Mouse (Mus musculus) G1E (cell line): ENCODE results near the gene Trpv5. TPM values are rescaled to one million over a fixed set of nuclear protein-coding genes. Genes with fewer than 3 reads are reported as not detected.

ENCODE experiments used
- ATAC-seq: 2 replicates; pipeline ENCODE4 v1.8.0; 2016; ENCODE audit warnings: mild to moderate bottlenecking; ENCODE audit not compliant: insufficient number of reproducible peaks, poor library complexity, low FRiP score, severe bottlenecking; ENCODE audit errors: extremely low read depth
- DNase-seq: peaks from one replicate; pipeline ENCODE4 v3.0.0; 2012; ENCODE audit warnings: low spot score
- H3K27me3 ChIP-seq: 2 replicates; pipeline ENCODE4 v1.6.1; 2012; ENCODE audit warnings: mild to moderate bottlenecking, low read length, inconsistent platforms; ENCODE audit not compliant: insufficient read depth
- H3K36me3 ChIP-seq: replicated peaks from 2 replicates; pipeline ENCODE3; 2012; ENCODE audit warnings: mild to moderate bottlenecking, inconsistent platforms
- H3K4me1 ChIP-seq: 2 replicates; pipeline ENCODE4 v1.6.1; 2012; ENCODE audit warnings: low read depth, low read length, inconsistent platforms, mixed read lengths; ENCODE audit not compliant: insufficient read depth
- H3K4me3 ChIP-seq: 2 replicates; pipeline ENCODE4 v1.5.1; 2012; ENCODE audit warnings: low read depth, mild to moderate bottlenecking, inconsistent platforms, low read length, moderate library complexity, mixed read lengths
- H3K9me3 ChIP-seq: replicated peaks from 2 replicates; pipeline ENCODE4 v1.6.1; 2012; ENCODE audit warnings: inconsistent platforms
- CTCF ChIP-seq: IDR thresholded peaks from 2 replicates; pipeline ENCODE4 v1.5.1; 2012; ENCODE audit warnings: low read depth, low read length, inconsistent platforms, mixed read lengths
- GATA1 ChIP-seq: IDR thresholded peaks from 2 replicates; pipeline ENCODE4 v1.6.1; 2012; ENCODE audit warnings: borderline replicate concordance, low read length, inconsistent platforms, mixed read lengths
- GATA2 ChIP-seq: IDR thresholded peaks from 2 replicates; pipeline ENCODE4 v1.6.1; 2012; ENCODE audit warnings: low read depth, low read length, inconsistent platforms, borderline replicate concordance
- POLR2AphosphoS5 ChIP-seq: IDR thresholded peaks from 2 replicates; pipeline ENCODE4 v1.6.1; 2012; ENCODE audit warnings: low read depth, low read length, inconsistent platforms; ENCODE audit not compliant: insufficient replicate concordance
- TAL1 ChIP-seq: conservative IDR thresholded peaks from 2 replicates; pipeline ENCODE4 v1.6.1; 2012; ENCODE audit warnings: low read depth, low read length, inconsistent platforms, mixed read lengths
- polyA plus RNA-seq: library from polyadenylated mRNA; stranded (reverse); fragments of >175 nt; gene quantifications from 2 replicates; pipeline ENCODE4 v1.2.3, GENCODE M21; 2012
- total RNA-seq, 2 experiments: library from RNA; stranded (forward) in 1 of 2; stranded (reverse) in 1 of 2; fragments of 200-1000 nt in 1 of 2; fragments of >200 nt in 1 of 2; fragmentation: Nextera tagmentation in 1 of 2; gene quantifications; 2 replicates each; pipeline ENCODE4 v1.2.3; 2014 to 2017

The Trpv5 gene
- total RNA-seq (2014; fragmentation: Nextera tagmentation) (not detected in 2 replicates), total RNA-seq (2017) (0.16 TPM in 1 of 2 replicates, not detected in the other), polyA plus RNA-seq (not detected in 2 replicates)

DNA sequence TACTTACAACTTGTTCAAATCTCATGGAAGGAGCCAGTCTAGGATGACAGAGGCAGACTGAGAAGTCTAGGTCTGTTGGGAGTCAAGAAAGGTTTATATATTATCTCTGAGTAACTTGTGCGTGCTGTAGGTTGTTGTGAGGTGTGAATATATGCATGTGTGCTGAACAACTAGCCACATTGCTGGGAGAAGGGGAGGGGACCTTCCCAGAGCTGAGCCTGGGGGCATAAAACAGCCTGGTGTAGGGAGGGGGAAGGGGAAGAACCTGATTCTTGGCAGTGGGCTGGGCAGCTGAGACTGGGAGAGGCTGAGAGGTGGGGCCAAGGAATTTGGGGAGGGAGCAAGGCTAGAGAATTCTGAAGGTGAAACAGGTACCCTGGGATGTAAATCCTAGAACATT lies at the start of gene Trpv5:
Gene Trpv5, minus strand, starts transcription at position 101 of the 400 bp plus-strand sequence.
- DNase-seq (no peak), ATAC-seq (no peak)
- TF ChIP-seq POLR2AphosphoS5 (no peak), CTCF (no peak), GATA2 (no peak), GATA1 (no peak), TAL1 (no peak)
- Histone ChIP-seq H3K27me3 (peaks cover 15% of the 10 kb centered on the region; the same call in 1 of the 2 replicates), H3K9me3 (no peaks in the 10 kb centered on the region), H3K4me3 (no peak within 1 kb of the TSS), H3K4me1 (peaks cover 17% of the 10 kb centered on the region), H3K36me3 (peaks cover 16% of the 10 kb centered on the region)

DNA sequence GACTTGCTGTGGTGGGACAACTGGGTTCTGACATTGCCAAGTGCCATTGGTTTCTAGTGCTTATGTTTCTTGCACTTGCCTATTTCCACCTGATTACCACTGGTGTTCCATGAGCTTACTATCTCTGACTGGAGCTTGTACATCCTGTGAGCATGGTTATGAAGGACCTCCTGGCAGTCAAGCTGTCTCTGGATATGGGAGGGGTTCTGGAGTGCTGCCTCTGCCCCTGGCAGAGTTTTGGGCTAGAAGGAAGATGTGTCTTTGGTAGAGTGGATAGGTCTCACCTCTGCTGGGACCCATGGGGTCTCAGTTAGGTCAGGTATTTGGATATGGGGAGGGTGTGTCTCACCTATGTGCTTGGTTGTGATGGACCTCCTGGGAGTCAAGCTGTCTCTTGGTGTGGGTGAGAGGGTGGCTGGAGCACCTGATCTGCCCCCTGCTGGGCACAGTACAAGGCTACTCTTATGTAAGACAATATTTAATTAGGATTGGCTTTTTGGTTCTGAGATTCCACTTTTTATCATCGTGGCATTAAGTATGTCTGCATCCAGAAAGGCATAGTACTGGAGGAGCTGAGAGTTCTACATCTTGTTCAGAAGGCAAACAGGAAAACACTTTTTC lies 47.5 kb upstream of the Trpv5 start:
- no peaks in the 10 kb centered on the region for H3K36me3 ChIP-seq
- H3K4me3 ChIP-seq, result no peak overlapping the region
- TF ChIP-seq CTCF (0 out of 2 replicates have a peak, but pooled peaks have one; percentile 5), GATA1 (no peak)
- DNase-seq (no peak), ATAC-seq (no peak)
- H3K9me3 ChIP-seq, result no peaks in the 10 kb centered on the region
- no peaks in the 10 kb centered on the region for H3K27me3 ChIP-seq
- H3K4me1 ChIP-seq, result no peaks in the 10 kb centered on the region

DNA sequence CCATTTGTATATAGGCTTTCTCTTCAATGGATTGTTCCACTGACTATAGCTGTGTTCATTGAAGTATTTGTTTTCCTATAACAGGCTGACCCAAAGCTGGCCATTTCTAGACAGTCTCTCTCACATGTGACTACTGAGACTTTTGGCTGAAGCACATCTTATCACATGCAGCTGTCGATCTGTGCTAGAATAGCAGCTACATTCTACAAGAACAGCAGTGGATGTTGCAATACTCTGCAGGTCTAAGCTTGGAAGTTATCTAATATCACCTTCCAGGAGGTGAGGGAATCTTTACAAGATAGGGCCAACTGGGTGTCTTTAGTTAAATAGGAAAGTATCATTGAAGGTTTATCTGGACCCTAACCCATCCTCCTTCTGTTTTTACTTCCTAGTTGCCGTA lies 40.9 kb upstream of the Trpv5 start:
- no peaks in the 10 kb centered on the region for H3K27me3 ChIP-seq
- no peaks in the 10 kb centered on the region for H3K36me3 ChIP-seq
- H3K4me1 ChIP-seq, result peaks cover 16% of the 10 kb centered on the region
- DNase-seq (no peak), ATAC-seq (peak; percentile 40)
- H3K9me3 ChIP-seq, result no peaks in the 10 kb centered on the region
- TF ChIP-seq POLR2AphosphoS5, result no peak
- no peak for TF ChIP-seq GATA2
- no peak for TF ChIP-seq GATA1
- TF ChIP-seq CTCF, result no peak
- no peak for TF ChIP-seq TAL1
- H3K4me3 ChIP-seq, result no peak overlapping the region

DNA sequence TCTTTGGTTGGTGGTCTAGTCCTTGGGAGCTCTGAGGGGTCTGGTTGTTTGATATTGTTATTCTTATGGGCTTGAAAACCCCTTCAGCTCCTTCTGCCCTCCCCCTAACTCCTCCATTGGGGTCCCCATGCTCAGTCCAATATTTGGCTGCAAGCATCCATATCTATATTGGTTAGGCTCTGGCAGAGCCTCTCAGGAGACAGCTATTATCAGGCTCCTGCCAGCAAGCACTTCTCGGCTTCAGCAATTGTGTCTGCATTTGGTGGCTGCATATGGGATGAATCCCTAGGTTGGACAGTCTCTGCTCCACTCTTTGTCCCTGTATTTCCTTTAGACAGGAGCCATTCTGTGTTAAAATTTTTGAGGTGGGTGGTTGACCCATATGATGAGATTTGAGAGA lies 29.7 kb upstream of the Trpv5 start:
- TF ChIP-seq TAL1 (no peak), CTCF (no peak), GATA2 (no peak), POLR2AphosphoS5 (no peak), GATA1 (no peak)
- H3K4me1 ChIP-seq, result peaks cover 37% of the 10 kb centered on the region
- no peak overlapping the region for H3K4me3 ChIP-seq
- no peaks in the 10 kb centered on the region for H3K36me3 ChIP-seq
- H3K27me3 ChIP-seq, result no peaks in the 10 kb centered on the region
- H3K9me3 ChIP-seq, result no peaks in the 10 kb centered on the region
- DNase-seq (no peak), ATAC-seq (no peak)

DNA sequence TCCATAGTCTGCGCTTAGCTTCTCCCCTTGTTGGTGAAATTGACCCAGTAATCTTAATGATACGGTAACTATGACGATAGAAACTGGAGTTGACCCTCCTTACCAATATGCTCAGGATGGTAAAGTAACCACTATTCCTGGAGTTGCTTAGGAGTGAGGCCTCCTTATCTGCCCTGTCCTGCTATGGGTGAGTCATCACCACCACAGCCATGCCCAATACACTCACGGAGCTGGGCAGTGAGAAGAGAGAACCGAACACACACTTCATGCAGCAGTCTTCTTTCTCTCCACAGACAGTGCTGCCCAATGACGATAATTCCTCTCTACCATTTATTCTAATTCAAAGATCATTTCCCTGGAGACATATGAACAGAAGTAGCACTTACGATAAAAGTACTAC lies 25.7 kb upstream of the Trpv5 start:
- TF ChIP-seq GATA1, result no peak
- TF ChIP-seq TAL1, result peak; percentile 32; the same call in 1 of the 2 replicates
- no peak for TF ChIP-seq CTCF
- no peaks in the 10 kb centered on the region for H3K27me3 ChIP-seq
- no peaks in the 10 kb centered on the region for H3K9me3 ChIP-seq
- no peaks in the 10 kb centered on the region for H3K36me3 ChIP-seq
- H3K4me1 ChIP-seq, result peaks cover 74% of the 10 kb centered on the region
- DNase-seq (no peak), ATAC-seq (peak; percentile 77)
- no peak overlapping the region; the same call in 1 of the 2 replicates for H3K4me3 ChIP-seq

DNA sequence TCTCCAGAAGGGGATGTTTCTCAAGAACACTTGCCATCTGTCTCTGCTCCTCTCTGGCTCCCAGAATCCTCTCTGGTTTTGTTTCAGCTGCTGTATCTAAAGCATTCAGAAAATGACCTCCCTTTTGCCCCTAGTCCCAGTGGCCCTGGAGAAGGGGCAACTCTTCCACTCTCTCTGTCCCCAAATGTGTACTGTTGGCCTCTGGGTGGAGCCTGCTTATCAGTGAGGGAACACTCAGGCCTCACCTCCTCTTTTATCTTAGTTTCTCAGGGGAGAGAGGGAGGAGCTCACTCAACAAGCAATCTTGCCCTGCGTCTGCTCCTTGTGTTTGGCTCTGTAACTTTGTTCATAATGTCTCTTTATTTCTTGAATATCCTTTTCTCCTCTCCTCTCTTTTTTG lies 23.6 kb upstream of the Trpv5 start, which contains the start of gene Kel:
Gene Kel, minus strand, starts transcription at position 217 of the 400 bp plus-strand sequence.
- no peaks in the 10 kb centered on the region for H3K27me3 ChIP-seq
- peaks cover 75% of the 10 kb centered on the region for H3K4me1 ChIP-seq
- ATAC-seq (peak; percentile 75), DNase-seq (peak; percentile 57)
- TF ChIP-seq GATA1 (no peak), TAL1 (peak; percentile 97), GATA2 (peak; percentile 43; the same call in 1 of the 2 replicates)
- H3K4me3 ChIP-seq, result peak within 1 kb of the TSS; percentile 64
- no peaks in the 10 kb centered on the region for H3K9me3 ChIP-seq
- H3K36me3 ChIP-seq, result peaks cover under 1% of the 10 kb centered on the region

DNA sequence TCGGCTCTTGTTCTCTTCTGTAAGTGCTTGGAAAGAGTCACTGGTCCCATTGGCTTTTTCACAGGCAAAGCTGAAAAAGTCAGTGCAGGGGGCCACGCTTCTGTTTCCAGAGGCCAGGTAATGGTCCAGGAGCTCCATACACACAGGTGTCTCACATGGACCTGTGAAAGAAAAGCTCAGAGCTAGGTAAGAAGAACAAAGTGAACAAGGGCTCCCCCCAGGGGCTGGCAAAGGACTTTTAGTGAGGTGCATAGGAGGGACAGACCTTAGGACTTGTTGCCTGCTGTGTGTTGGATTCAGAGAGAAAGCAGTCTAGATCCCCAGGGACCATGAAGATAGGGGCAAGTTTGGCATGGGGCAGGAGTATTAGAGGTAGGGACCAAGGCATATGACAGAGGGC lies 22.4 kb upstream of the Trpv5 start:
- Histone ChIP-seq H3K27me3 (no peaks in the 10 kb centered on the region), H3K36me3 (peaks cover 12% of the 10 kb centered on the region), H3K4me1 (peaks cover 82% of the 10 kb centered on the region), H3K4me3 (peak overlapping the region; percentile 64), H3K9me3 (no peaks in the 10 kb centered on the region)
- TF ChIP-seq GATA2 (no peak), POLR2AphosphoS5 (no peak), GATA1 (no peak), CTCF (no peak), TAL1 (no peak)
- DNase-seq (no peak), ATAC-seq (no peak)
